Mouse (Mus musculus) forebrain, embryonic 16.5 days (tissue): ENCODE data around the gene Csrnp2. TPM values are rescaled to one million over a fixed set of nuclear protein-coding genes. Genes with fewer than 3 reads are reported as not detected.
"Not testable (repeated sequence)": the region's sequence is repeated elsewhere in the genome, so short reads cannot be mapped to it uniquely, and the experiment has no call there.

Source experiments
- ATAC-seq: fragments of 200-750 bp; cut with Nextera tagmentation; 2 replicates; pipeline ENCODE4 v1.8.0; 2017; ENCODE audit warnings: mild to moderate bottlenecking, moderate library complexity
- H3K27ac ChIP-seq: fragments of 300-500 bp; sonication (generic); 2 replicates; pipeline ENCODE4 v1.5.1; 2014; ENCODE audit warnings: low read length, control low read depth
- H3K27me3 ChIP-seq: fragments of 300-500 bp; sonication (generic); replicated peaks from 2 replicates; pipeline ENCODE4 v1.6.1; 2014; ENCODE audit warnings: low read length; ENCODE audit not compliant: control insufficient read depth, insufficient read depth
- H3K36me3 ChIP-seq: fragments of 300-500 bp; sonication (generic); 2 replicates; pipeline ENCODE4 v1.6.1; 2014; ENCODE audit not compliant: control insufficient read depth, insufficient read depth
- H3K4me1 ChIP-seq: fragments of 300-500 bp; sonication (generic); replicated peaks from 2 replicates; pipeline ENCODE4 v1.6.1; 2014; ENCODE audit warnings: low read length; ENCODE audit not compliant: control insufficient read depth, insufficient read depth
- H3K4me2 ChIP-seq: fragments of 300-500 bp; sonication (generic); 2 replicates; pipeline ENCODE4 v1.6.1; 2014; ENCODE audit warnings: mild to moderate bottlenecking, low read length, control low read depth
- H3K4me3 ChIP-seq: fragments of 300-500 bp; sonication (generic); replicated peaks from 2 replicates; pipeline ENCODE4 v1.5.1; 2014; ENCODE audit warnings: mild to moderate bottlenecking, low read length, control low read depth
- H3K9ac ChIP-seq: fragments of 300-500 bp; sonication (generic); replicated peaks from 2 replicates; pipeline ENCODE4 v1.6.1; 2014; ENCODE audit warnings: low read depth, low read length, control low read depth
- H3K9me3 ChIP-seq: fragments of 300-500 bp; sonication (generic); 2 replicates; pipeline ENCODE4 v1.6.1; 2016; ENCODE audit warnings: low read length; ENCODE audit not compliant: control insufficient read depth
- WGBS: fragments of 180-500 bp; shearing (Covaris S2); extraction: QIAGEN DNeasy Blood & Tissue Kit; methylation state at CpG from one replicate; pipeline ENCODE4 v1.1.7; 2014; 5-methylcytosine and 5-hydroxymethylcytosine counted together
- polyA plus RNA-seq: library from polyadenylated mRNA; unstranded; fragments of >200 nt; fragmentation: Nextera tagmentation; extraction: Ambion mirVana; gene quantifications from 2 replicates; pipeline ENCODE4 v1.2.1, GENCODE M21; 2015

Gene Csrnp2
- 56.3 and 56.9 TPM in 2 replicates for polyA plus RNA-seq

- H3K27me3 ChIP-seq, result no peaks in the 10 kb centered on the region
- peak within 1 kb of the TSS; percentile 79 for H3K4me2 ChIP-seq
- peak within 1 kb of the TSS; percentile 87 for H3K4me3 ChIP-seq
- no peaks in the 10 kb centered on the region for H3K36me3 ChIP-seq
- ATAC-seq, result peak; percentile 98
- H3K9ac ChIP-seq, result peak within 1 kb of the TSS; percentile 96
- peak within 1 kb of the TSS; percentile 97 for H3K27ac ChIP-seq
- WGBS, result under 1% methylated on average over 40 of the region's 40 CpGs
- no peaks in the 10 kb centered on the region for H3K9me3 ChIP-seq
- peaks cover 42% of the 10 kb centered on the region for H3K4me1 ChIP-seq
Observed at GRCm38 (mm10) chr15:100495102-100495501, at the start of gene Csrnp2. Csrnp2 (minus strand) TSS chr15:100495488.

- not testable (repeated sequence) for H3K27ac ChIP-seq, H3K27me3 ChIP-seq, H3K4me2 ChIP-seq, H3K9me3 ChIP-seq, H3K4me1 ChIP-seq, H3K4me3 ChIP-seq, ATAC-seq, H3K36me3 ChIP-seq, H3K9ac ChIP-seq
- 95% methylated on average over 14 of the region's 14 CpGs for WGBS
Observed at GRCm38 (mm10) chr15:100543651-100544030, 48.4 kb upstream of the Csrnp2 start.

GRCm38 (mm10) chr15:100542876-100543650 is 47.8 kb upstream of the Csrnp2 start:
- not testable (repeated sequence) for H3K4me1 ChIP-seq, ATAC-seq, H3K27ac ChIP-seq, H3K36me3 ChIP-seq, H3K4me3 ChIP-seq, H3K27me3 ChIP-seq, H3K4me2 ChIP-seq, H3K9ac ChIP-seq, H3K9me3 ChIP-seq
- 97% methylated on average over 25 of the region's 28 CpGs for WGBS

- H3K27ac ChIP-seq, result no peak overlapping the region
- ATAC-seq, result no peak
- H3K4me2 ChIP-seq, result no peak overlapping the region
- no peak overlapping the region for H3K9ac ChIP-seq
- H3K4me1 ChIP-seq, result no peaks in the 10 kb centered on the region
- H3K36me3 ChIP-seq, result no peaks in the 10 kb centered on the region
- WGBS, result 90% methylated on average over 4 of the region's 4 CpGs
- H3K27me3 ChIP-seq, result no peaks in the 10 kb centered on the region
- H3K9me3 ChIP-seq, result no peaks in the 10 kb centered on the region
- H3K4me3 ChIP-seq, result no peak overlapping the region
Observed at GRCm38 (mm10) chr15:100541426-100541825, 46.1 kb upstream of the Csrnp2 start.

- not testable (repeated sequence) for H3K4me3 ChIP-seq, H3K9ac ChIP-seq, H3K27me3 ChIP-seq, H3K4me1 ChIP-seq, H3K36me3 ChIP-seq, ATAC-seq, H3K4me2 ChIP-seq, H3K9me3 ChIP-seq, H3K27ac ChIP-seq
- 92% methylated on average over 1 of the region's 1 CpGs for WGBS
Observed at GRCm38 (mm10) chr15:100541001-100541400, 45.7 kb upstream of the Csrnp2 start.

GRCm38 (mm10) chr15:100539411-100539810 is 44.1 kb upstream of the Csrnp2 start:
- Histone ChIP-seq H3K4me3 (no peak overlapping the region), H3K36me3 (no peaks in the 10 kb centered on the region), H3K4me2 (no peak overlapping the region), H3K4me1 (no peaks in the 10 kb centered on the region), H3K9ac (no peak overlapping the region), H3K9me3 (no peaks in the 10 kb centered on the region), H3K27ac (no peak overlapping the region), H3K27me3 (no peaks in the 10 kb centered on the region)
- no peak for ATAC-seq
- 93% methylated on average over 9 of the region's 9 CpGs for WGBS

GRCm38 (mm10) chr15:100537913-100538312 is 42.6 kb upstream of the Csrnp2 start:
- Histone ChIP-seq H3K4me1 (no peaks in the 10 kb centered on the region), H3K36me3 (no peaks in the 10 kb centered on the region), H3K9ac (no peak overlapping the region), H3K4me2 (no peak overlapping the region), H3K4me3 (no peak overlapping the region), H3K27me3 (no peaks in the 10 kb centered on the region), H3K27ac (no peak overlapping the region), H3K9me3 (no peaks in the 10 kb centered on the region)
- WGBS, result 91% methylated on average over 6 of the region's 6 CpGs
- no peak for ATAC-seq

GRCm38 (mm10) chr15:100527900-100528299 is 32.6 kb upstream of the Csrnp2 start:
- Histone ChIP-seq H3K4me2 (no peak overlapping the region), H3K27me3 (no peaks in the 10 kb centered on the region), H3K27ac (no peak overlapping the region), H3K9ac (no peak overlapping the region), H3K4me1 (no peaks in the 10 kb centered on the region), H3K36me3 (no peaks in the 10 kb centered on the region), H3K4me3 (no peak overlapping the region), H3K9me3 (no peaks in the 10 kb centered on the region)
- WGBS, result 86% methylated on average over 5 of the region's 5 CpGs
- no peak for ATAC-seq

GRCm38 (mm10) chr15:100525405-100525804 is 30.1 kb upstream of the Csrnp2 start:
- WGBS, result 95% methylated on average over 14 of the region's 14 CpGs
- Histone ChIP-seq H3K27ac (no peak overlapping the region), H3K27me3 (no peaks in the 10 kb centered on the region), H3K4me3 (no peak overlapping the region), H3K36me3 (peaks cover 5% of the 10 kb centered on the region; the same call in 1 of the 2 replicates), H3K4me1 (no peaks in the 10 kb centered on the region), H3K4me2 (no peak overlapping the region), H3K9me3 (no peaks in the 10 kb centered on the region), H3K9ac (no peak overlapping the region)
- no peak for ATAC-seq
